Mouse (Mus musculus) neural tube, embryonic 14.5 days (tissue): ENCODE measurements at regions not wholly inside any gene's neighbourhood (a gene's known extent, or its start where the extent isn't known, plus 50 kb on each side); places are given as distances from the start of the nearest gene placed in this dataset.
A peak's percentile ranks its signal among the peaks of the same experiment; 100 is the strongest.
"Not testable (repeated sequence)": the region's sequence is repeated elsewhere in the genome, so short reads cannot be mapped to it uniquely, and the experiment has no call there.

Experiments
- ATAC-seq: fragments of 200-750 bp; cut with Nextera tagmentation; 2 replicates; pipeline ENCODE4 v1.8.0; 2017; ENCODE audit warnings: low read depth, mild to moderate bottlenecking, moderate TSS enrichment, moderate library complexity
- H3K27ac ChIP-seq: fragments of 300-500 bp; sonication (generic); 2 replicates; pipeline ENCODE4 v1.5.1; 2014; ENCODE audit warnings: low read depth, mild to moderate bottlenecking, control low read depth, low read length, moderate library complexity, mixed read lengths
- H3K27me3 ChIP-seq: fragments of 300-500 bp; sonication (generic); 2 replicates; pipeline ENCODE4 v1.6.1; 2014; ENCODE audit warnings: low read length; ENCODE audit not compliant: control insufficient read depth, insufficient read depth
- H3K36me3 ChIP-seq: fragments of 300-500 bp; sonication (generic); 2 replicates; pipeline ENCODE4 v1.6.1; 2014; ENCODE audit warnings: low read length, mixed read lengths; ENCODE audit not compliant: control insufficient read depth, insufficient read depth
- H3K4me1 ChIP-seq: fragments of 300-500 bp; sonication (generic); 2 replicates; pipeline ENCODE4 v1.6.1; 2014; ENCODE audit warnings: low read length; ENCODE audit not compliant: control insufficient read depth, insufficient read depth
- H3K4me2 ChIP-seq: fragments of 300-500 bp; sonication (generic); 2 replicates; pipeline ENCODE4 v1.6.1; 2014; ENCODE audit warnings: mild to moderate bottlenecking, low read depth, low read length, control low read depth
- H3K4me3 ChIP-seq: fragments of 300-500 bp; sonication (generic); 2 replicates; pipeline ENCODE4 v1.5.1; 2014; ENCODE audit warnings: low read depth, low read length, control low read depth, mixed read lengths
- H3K9ac ChIP-seq: fragments of 300-500 bp; sonication (generic); replicated peaks from 2 replicates; pipeline ENCODE4 v1.6.1; 2014; ENCODE audit warnings: low read depth, mild to moderate bottlenecking, control low read depth, low read length, mixed read lengths
- H3K9me3 ChIP-seq: fragments of 300-500 bp; sonication (generic); 2 replicates; pipeline ENCODE4 v1.6.1; 2016; ENCODE audit warnings: low read length; ENCODE audit not compliant: control insufficient read depth
- WGBS: fragments of 180-500 bp; shearing (Covaris S2); extraction: QIAGEN DNeasy Blood & Tissue Kit; methylation state at CpG from one replicate; pipeline ENCODE4 v1.1.7; 2014; 5-methylcytosine and 5-hydroxymethylcytosine counted together

- Histone ChIP-seq H3K9ac (no peak overlapping the region), H3K27ac (no peak overlapping the region), H3K9me3 (no peaks in the 10 kb centered on the region), H3K4me3 (no peak overlapping the region), H3K36me3 (no peaks in the 10 kb centered on the region), H3K4me1 (no peaks in the 10 kb centered on the region), H3K4me2 (no peak overlapping the region), H3K27me3 (no peaks in the 10 kb centered on the region)
- 96% methylated on average over 1 of the region's 1 CpGs for WGBS
- ATAC-seq, result no peak
Observed at GRCm38 (mm10) chr3:18428908-18429307, 480.7 kb downstream of the Cypt12 start.

- Histone ChIP-seq H3K4me2 (no peak overlapping the region), H3K4me3 (no peak overlapping the region), H3K9me3 (no peaks in the 10 kb centered on the region), H3K27ac (no peak overlapping the region), H3K9ac (no peak overlapping the region), H3K27me3 (no peaks in the 10 kb centered on the region), H3K36me3 (no peaks in the 10 kb centered on the region), H3K4me1 (no peaks in the 10 kb centered on the region)
- no peak; the same call in 1 of the 2 replicates for ATAC-seq
- 85% methylated on average over 5 of the region's 5 CpGs for WGBS
Observed at GRCm38 (mm10) chr3:18438845-18439244, 490.6 kb downstream of the Cypt12 start.

DNA sequence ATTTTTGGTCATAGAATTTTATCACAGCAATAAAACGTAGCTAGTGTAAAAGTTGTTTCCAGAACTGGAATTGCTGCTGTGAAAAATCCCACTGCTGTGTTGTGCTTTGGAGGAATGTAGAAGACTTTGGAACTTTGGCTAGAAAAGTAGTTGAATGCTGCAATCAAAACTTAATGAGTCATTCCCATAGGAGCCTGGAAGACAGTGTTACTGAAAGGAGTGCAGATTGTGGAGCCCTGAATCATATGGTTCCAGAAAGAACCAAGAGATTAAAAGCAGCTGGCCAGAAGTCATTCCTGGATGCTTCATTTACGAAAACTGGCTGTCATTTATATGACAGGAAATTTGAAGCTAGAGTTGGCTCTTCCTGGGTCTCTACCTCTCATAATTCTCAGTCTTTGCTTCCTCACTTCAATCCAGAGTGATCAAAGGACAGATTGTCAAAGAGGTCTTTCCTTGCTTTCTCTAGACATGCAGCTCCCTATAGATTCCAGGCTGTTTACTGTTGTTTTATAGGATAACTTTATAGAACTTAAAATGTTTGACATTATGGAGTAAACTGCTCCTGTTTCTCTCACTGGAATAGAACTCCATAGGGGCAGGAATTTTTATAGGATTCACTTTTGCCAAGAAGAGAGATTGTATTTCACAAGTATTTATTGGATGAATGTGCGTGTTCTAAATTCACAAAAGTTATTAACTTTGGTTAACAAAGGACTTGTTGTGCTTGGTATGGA, 504.2 kb downstream of the Cypt12 start:
- ATAC-seq, result no peak
- no peaks in the 10 kb centered on the region for H3K4me1 ChIP-seq
- no peak overlapping the region for H3K4me2 ChIP-seq
- H3K9ac ChIP-seq, result no peak overlapping the region
- H3K27me3 ChIP-seq, result no peaks in the 10 kb centered on the region
- no peaks in the 10 kb centered on the region for H3K36me3 ChIP-seq
- H3K27ac ChIP-seq, result no peak overlapping the region
- H3K4me3 ChIP-seq, result no peak overlapping the region
- no peaks in the 10 kb centered on the region for H3K9me3 ChIP-seq
- WGBS, result 89% methylated on average over 3 of the region's 3 CpGs

GRCm38 (mm10) chr3:18453220-18453985, 505.2 kb downstream of the Cypt12 start:
- Histone ChIP-seq H3K4me1 (no peaks in the 10 kb centered on the region), H3K27ac (no peak overlapping the region), H3K4me2 (no peak overlapping the region), H3K9ac (no peak overlapping the region), H3K9me3 (no peaks in the 10 kb centered on the region), H3K27me3 (no peaks in the 10 kb centered on the region), H3K4me3 (no peak overlapping the region), H3K36me3 (no peaks in the 10 kb centered on the region)
- WGBS, result 45% methylated on average over 1 of the region's 3 CpGs
- peak; percentile 68 for ATAC-seq

DNA sequence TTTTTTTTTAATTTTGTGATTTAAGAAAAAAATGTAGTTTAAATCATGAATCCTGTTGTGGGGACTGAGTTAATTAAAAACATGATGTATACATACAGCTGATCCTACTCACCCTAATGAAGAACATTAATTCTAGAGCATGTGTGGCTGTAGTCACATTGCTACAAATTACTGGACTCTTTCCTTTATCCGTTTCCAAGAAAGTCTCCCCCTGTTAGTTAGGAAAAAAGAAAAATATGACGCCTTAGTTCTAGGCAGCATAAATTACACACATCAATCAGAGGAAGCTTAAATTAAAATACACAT, 505.7 kb downstream of the Cypt12 start:
- Histone ChIP-seq H3K27me3 (no peaks in the 10 kb centered on the region), H3K4me1 (no peaks in the 10 kb centered on the region), H3K9ac (no peak overlapping the region), H3K9me3 (no peaks in the 10 kb centered on the region), H3K4me2 (no peak overlapping the region), H3K36me3 (no peaks in the 10 kb centered on the region), H3K27ac (no peak overlapping the region), H3K4me3 (no peak overlapping the region)
- peak; percentile 74 for ATAC-seq
- WGBS, result 34% methylated on average over 2 of the region's 2 CpGs

- not testable (repeated sequence) for H3K4me2 ChIP-seq, H3K9me3 ChIP-seq, H3K36me3 ChIP-seq, H3K27me3 ChIP-seq, H3K4me3 ChIP-seq, H3K27ac ChIP-seq, H3K9ac ChIP-seq, H3K4me1 ChIP-seq
- ATAC-seq, result peak; percentile 50; the same call in 1 of the 2 replicates
- 78% methylated on average over 2 of the region's 4 CpGs for WGBS
Observed at GRCm38 (mm10) chr3:18454558-18455191, 506.5 kb downstream of the Cypt12 start.

- H3K4me1 ChIP-seq, result no peaks in the 10 kb centered on the region
- no peak overlapping the region for H3K4me2 ChIP-seq
- 63% methylated on average over 2 of the region's 2 CpGs for WGBS
- no peak overlapping the region for H3K27ac ChIP-seq
- H3K27me3 ChIP-seq, result no peaks in the 10 kb centered on the region
- H3K36me3 ChIP-seq, result no peaks in the 10 kb centered on the region
- no peak overlapping the region for H3K4me3 ChIP-seq
- H3K9me3 ChIP-seq, result no peaks in the 10 kb centered on the region
- ATAC-seq, result no peak
- no peak overlapping the region for H3K9ac ChIP-seq
Observed at GRCm38 (mm10) chr3:18456033-18456690, 508.0 kb downstream of the Cypt12 start.

GRCm38 (mm10) chr3:18460267-18460666, 512.1 kb downstream of the Cypt12 start:
- WGBS, result 87% methylated on average over 1 of the region's 1 CpGs
- Histone ChIP-seq H3K9ac (no peak overlapping the region), H3K4me3 (no peak overlapping the region), H3K27ac (no peak overlapping the region), H3K4me2 (no peak overlapping the region), H3K36me3 (no peaks in the 10 kb centered on the region), H3K27me3 (no peaks in the 10 kb centered on the region), H3K9me3 (no peaks in the 10 kb centered on the region), H3K4me1 (no peaks in the 10 kb centered on the region)
- ATAC-seq, result no peak

DNA sequence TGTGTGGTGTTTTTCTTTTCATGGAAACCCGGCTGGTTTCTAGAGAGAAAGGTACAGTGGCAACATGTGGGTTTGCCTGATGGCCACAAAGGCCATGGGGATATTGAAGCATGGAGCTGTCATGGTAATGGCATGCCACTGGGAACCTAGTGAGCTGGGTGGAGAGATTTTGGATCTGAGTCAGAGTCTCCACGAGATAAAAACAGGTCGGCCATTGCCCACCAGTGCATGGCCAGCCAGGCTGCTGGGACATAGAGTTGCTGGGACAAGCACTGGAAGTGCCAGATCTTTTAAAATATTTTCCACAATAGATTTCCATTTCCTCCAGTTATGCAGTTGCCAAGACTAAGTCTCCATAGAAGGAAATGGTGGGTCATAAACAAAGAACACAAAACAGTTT, 523.6 kb downstream of the Cypt12 start:
- no peak for ATAC-seq

More for the DNA sequence above, 523.6 kb downstream of the Cypt12 start:
- no peak overlapping the region for H3K4me3 ChIP-seq
- H3K4me1 ChIP-seq, result no peaks in the 10 kb centered on the region
- H3K27me3 ChIP-seq, result no peaks in the 10 kb centered on the region
- no peaks in the 10 kb centered on the region for H3K9me3 ChIP-seq
- no peak overlapping the region for H3K27ac ChIP-seq
- no peak overlapping the region for H3K9ac ChIP-seq
- WGBS, result 90% methylated on average over 3 of the region's 3 CpGs
- H3K4me2 ChIP-seq, result no peak overlapping the region
- H3K36me3 ChIP-seq, result no peaks in the 10 kb centered on the region
